Mouse (Mus musculus): ENCODE measurements at regions not wholly inside any gene's neighbourhood (a gene's known extent, or its start where the extent isn't known, plus 50 kb on each side); places are given as distances from the start of the nearest gene placed in this dataset.

DNA sequence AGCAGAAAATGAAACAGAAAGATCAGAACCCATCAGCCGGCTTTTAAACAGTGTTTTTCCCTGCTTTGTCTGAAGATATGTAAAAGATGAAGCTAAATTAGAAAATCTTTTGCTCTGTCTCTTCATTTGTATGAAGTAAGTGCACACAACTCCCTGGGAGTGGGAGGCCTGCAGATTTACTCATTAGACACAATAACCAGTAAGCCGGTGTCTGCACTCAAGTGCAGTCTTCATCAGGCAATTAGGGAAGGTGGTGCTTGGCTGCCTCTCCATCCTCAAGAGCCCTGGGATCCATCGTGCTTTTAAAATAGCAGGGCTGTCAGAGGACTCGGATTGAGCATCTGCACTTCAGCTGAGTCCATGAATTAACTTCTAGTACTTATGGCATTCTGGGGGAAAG is 945.1 kb downstream of the Slc4a3 start:
- no peak for TF ChIP-seq CTCF (IDR thresholded peaks at IDR 0.05; ENCODE audit: extremely low read depth, insufficient read depth, low read length)
- TF ChIP-seq POLR2A (IDR thresholded peaks at IDR 0.05; ENCODE audit: extremely low read depth, insufficient read depth, low read length) = no peak
